ENCODE assay signal across 20 mouse cellular contexts in genomic region chr14:29498546-29499290, GRCm38 (mm10).
DNase-seq lines count a peak whose midpoint lies in the region; ATAC-seq and TF ChIP-seq lines count a peak whose summit lies in the region.
"Had no signal": no experiment of that assay in that cellular context is flagged by ENCODE, and none has a peak within 500 bp of the region (broad histone marks: within the 10 kb centered on the region; RNA-seq: fewer than 3 reads in every experiment).

No protein-coding gene starts in this region.

- DNase-seq in adrenal gland, postnatal 14 days, result peak; percentile 6
- no peak for DNase-seq in adrenal gland, adult (ENCODE audit: inconsistent age in 2 of 2, low spot score in 1 of 2)
- no peak for DNase-seq in heart, postnatal 25 days (ENCODE audit: low spot score)
- peak; percentile 13 for DNase-seq in lung, embryonic 14.5 days
- DNase-seq in lung, postnatal 14 days, result no peak
- no peak for DNase-seq in yolk sac, embryonic 10.5 days (ENCODE audit: low spot score)
- DNase-seq: cerebellum, adult 18-20 months; kidney, adult 18-20 months; layer of hippocampus, postnatal 36 days; liver, embryonic 13.5 days; lung, postnatal 10 days had no signal

- ATAC-seq in heart, embryonic 15.5 days (replicated peaks; ENCODE audit: insufficient number of reproducible peaks, insufficient read depth, low FRiP score, low read depth), result peak; percentile 53; the same call in 1 of the 2 replicates
- peak; percentile 74 for ATAC-seq in lung, embryonic 14.5 days (ENCODE audit: insufficient read depth)
- peak; percentile 62; the same call in 1 of the 2 replicates for ATAC-seq in stomach, embryonic 16.5 days (ENCODE audit: insufficient read depth, low FRiP score)
- ATAC-seq: CD4-positive, CD25-positive, alpha-beta regulatory T cell, adult 4 months; forebrain, embryonic 16.5 days had no signal

- no peak for TF ChIP-seq CTCF in lung, embryonic 14.5 days (IDR thresholded peaks at IDR 0.05; ENCODE audit: low read depth)

- no peak overlapping the region for H3K27ac ChIP-seq in heart, embryonic 15.5 days
- H3K27ac ChIP-seq in lung, embryonic 14.5 days (ENCODE audit: low read depth), result no peak overlapping the region
- no peak overlapping the region for H3K27ac ChIP-seq in stomach, embryonic 16.5 days (ENCODE audit: low read length)
- H3K27ac ChIP-seq: hindbrain, embryonic 15.5 days; liver, embryonic 13.5 days; neural tube, embryonic 12.5 days had no signal

- no peaks in the 10 kb centered on the region for H3K9me3 ChIP-seq in heart, embryonic 15.5 days (replicated peaks)
- H3K9me3 ChIP-seq in lung, embryonic 14.5 days (ENCODE audit: low read depth, low read length), result no peaks in the 10 kb centered on the region
- H3K9me3 ChIP-seq in stomach, embryonic 16.5 days (replicated peaks; ENCODE audit: control insufficient read depth, low read length), result no peaks in the 10 kb centered on the region
- H3K9me3 ChIP-seq: hindbrain, embryonic 15.5 days; neural tube, embryonic 12.5 days had no signal

- no peak overlapping the region for H3K4me3 ChIP-seq in heart, embryonic 15.5 days
- H3K4me3 ChIP-seq in lung, embryonic 14.5 days (ENCODE audit: low read depth, low read length), result no peak overlapping the region
- no peak overlapping the region for H3K4me3 ChIP-seq in stomach, embryonic 16.5 days (replicated peaks; ENCODE audit: low read length)
- H3K4me3 ChIP-seq: erythroblast, embryonic 14.5 days; hindbrain, embryonic 15.5 days; liver, embryonic 13.5 days; megakaryocyte, embryonic 14.5 days; neural tube, embryonic 12.5 days had no signal

- WGBS in heart, embryonic 15.5 days, result 53% methylated on average over 8 of the region's 8 CpGs
- WGBS in lung, embryonic 14.5 days, result 39% methylated on average over 8 of the region's 8 CpGs
- 34% methylated on average over 8 of the region's 8 CpGs for WGBS in stomach, embryonic 16.5 days

- no peak overlapping the region for H3K9ac ChIP-seq in heart, embryonic 15.5 days
- H3K9ac ChIP-seq in lung, embryonic 14.5 days, result no peak overlapping the region
- H3K9ac ChIP-seq in stomach, embryonic 16.5 days (ENCODE audit: low read length), result no peak overlapping the region
- H3K9ac ChIP-seq: hindbrain, embryonic 15.5 days; liver, embryonic 13.5 days; neural tube, embryonic 12.5 days had no signal

- intact Hi-C loops in heart, postnatal 25 days (cut with DNase I), result no loop called here

- no peaks in the 10 kb centered on the region for H3K27me3 ChIP-seq in heart, embryonic 15.5 days
- no peaks in the 10 kb centered on the region for H3K27me3 ChIP-seq in lung, embryonic 14.5 days (ENCODE audit: insufficient read depth, low read length)
- H3K27me3 ChIP-seq in stomach, embryonic 16.5 days (ENCODE audit: control insufficient read depth, insufficient read depth, low read length), result no peaks in the 10 kb centered on the region
- H3K27me3 ChIP-seq: hindbrain, embryonic 15.5 days; liver, embryonic 13.5 days; megakaryocyte, embryonic 14.5 days; neural tube, embryonic 12.5 days had no signal

- H3K4me1 ChIP-seq in heart, embryonic 15.5 days (replicated peaks), result no peaks in the 10 kb centered on the region
- H3K4me1 ChIP-seq in lung, embryonic 14.5 days (ENCODE audit: insufficient read depth), result no peaks in the 10 kb centered on the region
- H3K4me1 ChIP-seq in stomach, embryonic 16.5 days (ENCODE audit: control insufficient read depth, insufficient read depth, low read length), result no peaks in the 10 kb centered on the region
- H3K4me1 ChIP-seq: liver, embryonic 13.5 days; megakaryocyte, embryonic 14.5 days; neural tube, embryonic 12.5 days had no signal

- no peaks in the 10 kb centered on the region for H3K36me3 ChIP-seq in heart, embryonic 15.5 days
- H3K36me3 ChIP-seq in lung, embryonic 14.5 days (ENCODE audit: insufficient read depth), result no peaks in the 10 kb centered on the region
- no peaks in the 10 kb centered on the region for H3K36me3 ChIP-seq in stomach, embryonic 16.5 days (ENCODE audit: control insufficient read depth, insufficient read depth, low read length)
- H3K36me3 ChIP-seq: G1E; hindbrain, embryonic 15.5 days; liver, embryonic 13.5 days; neural tube, embryonic 12.5 days had no signal

- no peak overlapping the region for H3K4me2 ChIP-seq in heart, embryonic 15.5 days
- no peak overlapping the region for H3K4me2 ChIP-seq in lung, embryonic 14.5 days
- H3K4me2 ChIP-seq in stomach, embryonic 16.5 days (ENCODE audit: low read depth, low read length), result no peak overlapping the region
- H3K4me2 ChIP-seq: hindbrain, embryonic 15.5 days; liver, embryonic 13.5 days; neural tube, embryonic 12.5 days had no signal

Comparison
In these comparisons a context has a peak if more than half of its experiments do, and no peak if none do; other contexts are left out.
1. DNase-seq: peak in adrenal gland, postnatal 14 days (single experiment) and lung, embryonic 14.5 days (single experiment); none in adrenal gland, adult (0 of 2), heart, postnatal 25 days (single experiment), lung, postnatal 14 days (single experiment) and yolk sac, embryonic 10.5 days (single experiment).
2. Peak in every context shown above with its lines, with median percentiles within 50 percentile points of each other: ATAC-seq.